Mouse (Mus musculus) liver, embryonic 15.5 days (tissue): Measurements from ENCODE around the gene Gm49416. TPM values are rescaled to one million over a fixed set of nuclear protein-coding genes. Genes with fewer than 3 reads are reported as not detected.
"Not testable (repeated sequence)": the region's sequence is repeated elsewhere in the genome, so short reads cannot be mapped to it uniquely, and the experiment has no call there.

Source experiments
- ATAC-seq: fragments of 200-750 bp; cut with Nextera tagmentation; 2 replicates; pipeline ENCODE4 v1.8.0; 2017; ENCODE audit warnings: moderate number of reproducible peaks, mild to moderate bottlenecking, moderate library complexity; ENCODE audit not compliant: insufficient read depth
- H3K27ac ChIP-seq: fragments of 300-500 bp; sonication (generic); replicated peaks from 2 replicates; pipeline ENCODE4 v1.5.1; 2015; ENCODE audit warnings: mild to moderate bottlenecking, inconsistent platforms
- H3K27me3 ChIP-seq: fragments of 300-500 bp; sonication (generic); 2 replicates; pipeline ENCODE4 v1.6.1; 2015; ENCODE audit warnings: mild to moderate bottlenecking, inconsistent platforms
- H3K36me3 ChIP-seq: fragments of 300-500 bp; sonication (generic); replicated peaks from 2 replicates; pipeline ENCODE4 v1.6.1; 2015; ENCODE audit warnings: moderate library complexity, mild to moderate bottlenecking, inconsistent platforms
- H3K4me1 ChIP-seq: fragments of 300-500 bp; sonication (generic); replicated peaks from 2 replicates; pipeline ENCODE4 v1.6.1; 2015; ENCODE audit warnings: inconsistent platforms
- H3K4me2 ChIP-seq: fragments of 300-500 bp; sonication (generic); 2 replicates; pipeline ENCODE4 v1.6.1; 2015; ENCODE audit warnings: moderate library complexity, mild to moderate bottlenecking, inconsistent platforms
- H3K4me3 ChIP-seq: fragments of 300-500 bp; sonication (generic); replicated peaks from 2 replicates; pipeline ENCODE4 v1.5.1; 2015; ENCODE audit warnings: mild to moderate bottlenecking, inconsistent platforms
- H3K9ac ChIP-seq: fragments of 300-500 bp; sonication (generic); 2 replicates; pipeline ENCODE4 v1.6.1; 2015; ENCODE audit warnings: moderate library complexity, mild to moderate bottlenecking, inconsistent platforms
- H3K9me3 ChIP-seq: fragments of 300-500 bp; sonication (generic); replicated peaks from 2 replicates; pipeline ENCODE4 v1.6.1; 2016; ENCODE audit warnings: inconsistent platforms
- WGBS: fragments of 180-500 bp; shearing (Covaris S2); methylation state at CpG from one replicate; pipeline ENCODE4 v1.1.7; 2015; ENCODE audit warnings: mixed read lengths; ENCODE audit not compliant: insufficient replicate concordance; 5-methylcytosine and 5-hydroxymethylcytosine counted together
- polyA plus RNA-seq: library from polyadenylated mRNA; unstranded; fragments of >200 nt; fragmentation: Nextera tagmentation; extraction: Ambion mirVana; gene quantifications from 2 replicates; pipeline ENCODE4 v1.2.1, GENCODE M21; 2015

Gm49416 gene
- polyA plus RNA-seq, 1 experiment from 2014 or later, result 0.29 TPM

GRCm38 (mm10) chr19:8852236-8852928 lies 36.3 kb upstream of the Gm49416 start:
- no peak overlapping the region for H3K27ac ChIP-seq
- no peaks in the 10 kb centered on the region for H3K9me3 ChIP-seq
- WGBS, result 59% methylated on average over 10 of the region's 10 CpGs
- no peak for ATAC-seq
- peaks cover 6% of the 10 kb centered on the region; the same call in 1 of the 2 replicates for H3K36me3 ChIP-seq
- peaks cover 13% of the 10 kb centered on the region; the same call in 1 of the 2 replicates for H3K4me1 ChIP-seq
- no peak overlapping the region for H3K4me2 ChIP-seq
- no peak overlapping the region for H3K4me3 ChIP-seq
- H3K27me3 ChIP-seq, result peaks cover 5% of the 10 kb centered on the region; the same call in 1 of the 2 replicates
- no peak overlapping the region for H3K9ac ChIP-seq

- no peaks in the 10 kb centered on the region; the same call in 1 of the 2 replicates for H3K36me3 ChIP-seq
- H3K4me2 ChIP-seq, result no peak overlapping the region
- H3K9ac ChIP-seq, result no peak overlapping the region
- no peak for ATAC-seq
- peaks cover 13% of the 10 kb centered on the region; the same call in 1 of the 2 replicates for H3K4me1 ChIP-seq
- 74% methylated on average over 3 of the region's 3 CpGs for WGBS
- no peaks in the 10 kb centered on the region for H3K9me3 ChIP-seq
- H3K27ac ChIP-seq, result no peak overlapping the region
- H3K27me3 ChIP-seq, result peaks cover 5% of the 10 kb centered on the region; the same call in 1 of the 2 replicates
- H3K4me3 ChIP-seq, result no peak overlapping the region
Observed at GRCm38 (mm10) chr19:8853117-8853516, 35.6 kb upstream of the Gm49416 start.

- Histone ChIP-seq H3K9ac (no peak overlapping the region), H3K4me3 (no peak overlapping the region), H3K27me3 (no peaks in the 10 kb centered on the region), H3K4me1 (no peaks in the 10 kb centered on the region), H3K27ac (no peak overlapping the region), H3K9me3 (no peaks in the 10 kb centered on the region), H3K36me3 (no peaks in the 10 kb centered on the region), H3K4me2 (no peak overlapping the region)
- no peak for ATAC-seq
- WGBS, result 33% methylated on average over 4 of the region's 4 CpGs
Observed at GRCm38 (mm10) chr19:8857689-8858088, 31.0 kb upstream of the Gm49416 start.

- no peak overlapping the region for H3K9ac ChIP-seq
- H3K4me1 ChIP-seq, result no peaks in the 10 kb centered on the region
- H3K4me2 ChIP-seq, result no peak overlapping the region
- H3K4me3 ChIP-seq, result no peak overlapping the region
- no peak overlapping the region for H3K27ac ChIP-seq
- no peak for ATAC-seq
- no peaks in the 10 kb centered on the region for H3K27me3 ChIP-seq
- WGBS, result 20% methylated on average over 1 of the region's 1 CpGs
- H3K9me3 ChIP-seq, result no peaks in the 10 kb centered on the region
- H3K36me3 ChIP-seq, result no peaks in the 10 kb centered on the region
Observed at GRCm38 (mm10) chr19:8859018-8859417, 29.7 kb upstream of the Gm49416 start.

- H3K4me3 ChIP-seq, result no peak overlapping the region
- WGBS, result 69% methylated on average over 6 of the region's 6 CpGs
- H3K4me1 ChIP-seq, result 0 out of 2 replicates have a peak, but pooled peaks cover 6% of the 10 kb centered on the region
- no peak overlapping the region for H3K9ac ChIP-seq
- no peaks in the 10 kb centered on the region for H3K27me3 ChIP-seq
- H3K36me3 ChIP-seq, result no peaks in the 10 kb centered on the region
- H3K27ac ChIP-seq, result no peak overlapping the region
- ATAC-seq, result no peak
- H3K9me3 ChIP-seq, result no peaks in the 10 kb centered on the region
- no peak overlapping the region for H3K4me2 ChIP-seq
Observed at GRCm38 (mm10) chr19:8864265-8864664, 24.5 kb upstream of the Gm49416 start.

GRCm38 (mm10) chr19:8870381-8870780 lies 18.3 kb upstream of the Gm49416 start:
- 0 out of 2 replicates have a peak overlapping the region, but pooled peaks have one; percentile 99 for H3K9ac ChIP-seq

GRCm38 (mm10) chr19:8870838-8871237 lies 17.9 kb upstream of the Gm49416 start:
- peak; percentile 19 for ATAC-seq

More at GRCm38 (mm10) chr19:8870381-8870780, 18.3 kb upstream of the Gm49416 start:
- H3K9me3 ChIP-seq, ATAC-seq, H3K27me3 ChIP-seq: not testable (repeated sequence)
- peak overlapping the region; percentile 98 for H3K4me3 ChIP-seq
- peaks cover 28% of the 10 kb centered on the region for H3K36me3 ChIP-seq
- H3K27ac ChIP-seq, result 0 out of 2 replicates have a peak overlapping the region, but pooled peaks have one; percentile 92
- WGBS, result 46% methylated on average over 3 of the region's 3 CpGs
- H3K4me1 ChIP-seq, result peaks cover 52% of the 10 kb centered on the region
- peak overlapping the region; percentile 90 for H3K4me2 ChIP-seq

GRCm38 (mm10) chr19:8871267-8872186 lies 17.2 kb upstream of the Gm49416 start, which contains the start of gene Ubxn1:
TSS of gene Ubxn1 (plus strand) at chr19:8871496.
- Histone ChIP-seq H3K9ac (peak within 1 kb of the TSS; percentile 99), H3K4me3 (peak within 1 kb of the TSS; percentile 98), H3K27me3 (no peaks in the 10 kb centered on the region), H3K36me3 (peaks cover 40% of the 10 kb centered on the region), H3K4me2 (peak within 1 kb of the TSS; percentile 90), H3K27ac (peak within 1 kb of the TSS; percentile 92), H3K4me1 (peaks cover 52% of the 10 kb centered on the region), H3K9me3 (no peaks in the 10 kb centered on the region)
- under 1% methylated on average over 59 of the region's 59 CpGs for WGBS
- peak; percentile 95 for ATAC-seq

More at GRCm38 (mm10) chr19:8870838-8871237, 17.9 kb upstream of the Gm49416 start:
- 26% methylated on average over 9 of the region's 9 CpGs for WGBS
- Histone ChIP-seq H3K9me3 (no peaks in the 10 kb centered on the region), H3K27me3 (no peaks in the 10 kb centered on the region), H3K9ac (peak overlapping the region; percentile 99), H3K4me2 (peak overlapping the region; percentile 90), H3K4me1 (peaks cover 52% of the 10 kb centered on the region), H3K4me3 (peak overlapping the region; percentile 98), H3K36me3 (peaks cover 33% of the 10 kb centered on the region), H3K27ac (peak overlapping the region; percentile 92)

- Histone ChIP-seq H3K27ac (peak overlapping the region; percentile 92), H3K4me1 (peaks cover 52% of the 10 kb centered on the region), H3K9me3 (no peaks in the 10 kb centered on the region), H3K9ac (peak overlapping the region; percentile 99), H3K36me3 (peaks cover 46% of the 10 kb centered on the region), H3K4me2 (peak overlapping the region; percentile 90), H3K4me3 (peak overlapping the region; percentile 98), H3K27me3 (no peaks in the 10 kb centered on the region)
- 64% methylated on average over 10 of the region's 10 CpGs for WGBS
- ATAC-seq, result no peak
Observed at GRCm38 (mm10) chr19:8872266-8872840, 16.4 kb upstream of the Gm49416 start.

GRCm38 (mm10) chr19:8875031-8875430 lies 13.7 kb upstream of the Gm49416 start:
- Histone ChIP-seq H3K4me3 (no peak overlapping the region), H3K9ac (no peak overlapping the region), H3K4me2 (no peak overlapping the region), H3K27me3 (no peaks in the 10 kb centered on the region), H3K4me1 (peaks cover 49% of the 10 kb centered on the region), H3K36me3 (peaks cover 49% of the 10 kb centered on the region), H3K9me3 (no peaks in the 10 kb centered on the region), H3K27ac (peak overlapping the region; percentile 34; the same call in 1 of the 2 replicates)
- WGBS, result 87% methylated on average over 7 of the region's 7 CpGs
- ATAC-seq, result no peak
